Mouse (Mus musculus) G1E (cell line): ENCODE measurements around the gene R3hdm2. TPM values are rescaled to one million over a fixed set of nuclear protein-coding genes. Genes with fewer than 3 reads are reported as not detected.
A peak's percentile ranks its signal among the peaks of the same experiment; 100 is the strongest.

Source experiments
- ATAC-seq: 2 replicates; pipeline ENCODE4 v1.8.0; 2016; ENCODE audit warnings: mild to moderate bottlenecking; ENCODE audit not compliant: insufficient number of reproducible peaks, poor library complexity, low FRiP score, severe bottlenecking; ENCODE audit errors: extremely low read depth
- DNase-seq: peaks from one replicate; pipeline ENCODE4 v3.0.0; 2012; ENCODE audit warnings: low spot score
- H3K27me3 ChIP-seq: 2 replicates; pipeline ENCODE4 v1.6.1; 2012; ENCODE audit warnings: mild to moderate bottlenecking, low read length, inconsistent platforms; ENCODE audit not compliant: insufficient read depth
- H3K36me3 ChIP-seq: replicated peaks from 2 replicates; pipeline ENCODE3; 2012; ENCODE audit warnings: mild to moderate bottlenecking, inconsistent platforms
- H3K4me1 ChIP-seq: 2 replicates; pipeline ENCODE4 v1.6.1; 2012; ENCODE audit warnings: low read depth, low read length, inconsistent platforms, mixed read lengths; ENCODE audit not compliant: insufficient read depth
- H3K4me3 ChIP-seq: 2 replicates; pipeline ENCODE4 v1.5.1; 2012; ENCODE audit warnings: low read depth, mild to moderate bottlenecking, inconsistent platforms, low read length, moderate library complexity, mixed read lengths
- H3K9me3 ChIP-seq: replicated peaks from 2 replicates; pipeline ENCODE4 v1.6.1; 2012; ENCODE audit warnings: inconsistent platforms
- CTCF ChIP-seq: IDR thresholded peaks from 2 replicates; pipeline ENCODE4 v1.5.1; 2012; ENCODE audit warnings: low read depth, low read length, inconsistent platforms, mixed read lengths
- GATA1 ChIP-seq: IDR thresholded peaks from 2 replicates; pipeline ENCODE4 v1.6.1; 2012; ENCODE audit warnings: borderline replicate concordance, low read length, inconsistent platforms, mixed read lengths
- GATA2 ChIP-seq: IDR thresholded peaks from 2 replicates; pipeline ENCODE4 v1.6.1; 2012; ENCODE audit warnings: low read depth, low read length, inconsistent platforms, borderline replicate concordance
- POLR2AphosphoS5 ChIP-seq: IDR thresholded peaks from 2 replicates; pipeline ENCODE4 v1.6.1; 2012; ENCODE audit warnings: low read depth, low read length, inconsistent platforms; ENCODE audit not compliant: insufficient replicate concordance
- TAL1 ChIP-seq: conservative IDR thresholded peaks from 2 replicates; pipeline ENCODE4 v1.6.1; 2012; ENCODE audit warnings: low read depth, low read length, inconsistent platforms, mixed read lengths
- polyA plus RNA-seq: library from polyadenylated mRNA; stranded (reverse); fragments of >175 nt; gene quantifications from 2 replicates; pipeline ENCODE4 v1.2.3, GENCODE M21; 2012
- total RNA-seq, 2 experiments: library from RNA; stranded (forward) in 1 of 2; stranded (reverse) in 1 of 2; fragments of 200-1000 nt in 1 of 2; fragments of >200 nt in 1 of 2; fragmentation: Nextera tagmentation in 1 of 2; gene quantifications; 2 replicates each; pipeline ENCODE4 v1.2.3; 2014 to 2017

The R3hdm2 gene
- total and polyA plus RNA-seq, 3 experiments, result 14.8 to 123 (median 97.4) TPM

GRCm38 (mm10) chr10:127426670-127427069 is 46.5 kb downstream of the R3hdm2 start:
- no peak for TF ChIP-seq POLR2AphosphoS5
- TF ChIP-seq TAL1, result no peak
- H3K9me3 ChIP-seq, result no peaks in the 10 kb centered on the region
- no peaks in the 10 kb centered on the region for H3K27me3 ChIP-seq
- peaks cover 45% of the 10 kb centered on the region for H3K36me3 ChIP-seq
- H3K4me3 ChIP-seq, result no peak overlapping the region
- no peak for DNase-seq
- H3K4me1 ChIP-seq, result peaks cover 19% of the 10 kb centered on the region
- ATAC-seq, result no peak

GRCm38 (mm10) chr10:127427107-127427506 is 47.0 kb downstream of the R3hdm2 start:
- peaks cover 17% of the 10 kb centered on the region for H3K4me1 ChIP-seq
- TF ChIP-seq POLR2AphosphoS5 (no peak), TAL1 (no peak)
- H3K4me3 ChIP-seq, result no peak overlapping the region
- H3K36me3 ChIP-seq, result peaks cover 47% of the 10 kb centered on the region
- DNase-seq (no peak), ATAC-seq (no peak)
- H3K27me3 ChIP-seq, result no peaks in the 10 kb centered on the region
- H3K9me3 ChIP-seq, result no peaks in the 10 kb centered on the region

GRCm38 (mm10) chr10:127427987-127428386 is 47.9 kb downstream of the R3hdm2 start:
- no peak for DNase-seq
- TF ChIP-seq TAL1 (no peak), CTCF (no peak), GATA1 (no peak)
- no peaks in the 10 kb centered on the region for H3K9me3 ChIP-seq
- H3K4me1 ChIP-seq, result peaks cover 14% of the 10 kb centered on the region
- no peak overlapping the region for H3K4me3 ChIP-seq
- no peaks in the 10 kb centered on the region for H3K27me3 ChIP-seq
- H3K36me3 ChIP-seq, result peaks cover 49% of the 10 kb centered on the region
- ATAC-seq, result no peak

GRCm38 (mm10) chr10:127429538-127429937 is 49.4 kb downstream of the R3hdm2 start:
- TF ChIP-seq GATA2, result no peak
- TF ChIP-seq POLR2AphosphoS5, result no peak
- TF ChIP-seq TAL1, result no peak
- no peak for TF ChIP-seq GATA1
- no peak for TF ChIP-seq CTCF
- ATAC-seq, result no peak
- H3K36me3 ChIP-seq, result peaks cover 41% of the 10 kb centered on the region
- no peaks in the 10 kb centered on the region for H3K9me3 ChIP-seq
- no peak overlapping the region for H3K4me3 ChIP-seq
- no peaks in the 10 kb centered on the region for H3K27me3 ChIP-seq
- H3K4me1 ChIP-seq, result peaks cover 12% of the 10 kb centered on the region
- DNase-seq, result no peak

- H3K36me3 ChIP-seq, result peaks cover 32% of the 10 kb centered on the region
- no peaks in the 10 kb centered on the region for H3K27me3 ChIP-seq
- DNase-seq (no peak), ATAC-seq (no peak)
- TF ChIP-seq GATA1 (no peak), POLR2AphosphoS5 (no peak), CTCF (no peak), TAL1 (no peak), GATA2 (no peak)
- no peaks in the 10 kb centered on the region for H3K9me3 ChIP-seq
- H3K4me1 ChIP-seq, result peaks cover 18% of the 10 kb centered on the region
- no peak overlapping the region for H3K4me3 ChIP-seq
These were observed 52.3 kb downstream of the R3hdm2 start for GRCm38 (mm10) chr10:127432466-127432865.

- DNase-seq, result peak; percentile 21
- TF ChIP-seq GATA1 (no peak), POLR2AphosphoS5 (no peak)
- peak; percentile 68 for ATAC-seq
These were observed 57.4 kb downstream of the R3hdm2 start for GRCm38 (mm10) chr10:127437354-127438113.

GRCm38 (mm10) chr10:127453701-127454100 is 73.6 kb downstream of the R3hdm2 start:
- DNase-seq (no peak), ATAC-seq (no peak)
- Histone ChIP-seq H3K4me3 (no peak overlapping the region), H3K27me3 (no peaks in the 10 kb centered on the region), H3K36me3 (peaks cover 81% of the 10 kb centered on the region), H3K9me3 (no peaks in the 10 kb centered on the region), H3K4me1 (no peaks in the 10 kb centered on the region)
- TF ChIP-seq CTCF (no peak), POLR2AphosphoS5 (no peak), GATA1 (no peak), GATA2 (no peak)

More at GRCm38 (mm10) chr10:127437354-127438113, 57.4 kb downstream of the R3hdm2 start:
- Histone ChIP-seq H3K27me3 (no peaks in the 10 kb centered on the region), H3K9me3 (no peaks in the 10 kb centered on the region), H3K36me3 (peaks cover 26% of the 10 kb centered on the region), H3K4me3 (no peak overlapping the region), H3K4me1 (peaks cover 49% of the 10 kb centered on the region)
